Mouse (Mus musculus): ENCODE measurements around the gene Fgl2. TPM values are rescaled to one million over a fixed set of nuclear protein-coding genes. Genes with fewer than 3 reads are reported as not detected.
"Not testable (repeated sequence)": the region's sequence is repeated elsewhere in the genome, so short reads cannot be mapped to it uniquely, and the experiment has no call there.

Fgl2 gene
- 0.59 and 1.1 TPM in 2 replicates for polyA plus RNA-seq (2012; rRNA removed)

DNA sequence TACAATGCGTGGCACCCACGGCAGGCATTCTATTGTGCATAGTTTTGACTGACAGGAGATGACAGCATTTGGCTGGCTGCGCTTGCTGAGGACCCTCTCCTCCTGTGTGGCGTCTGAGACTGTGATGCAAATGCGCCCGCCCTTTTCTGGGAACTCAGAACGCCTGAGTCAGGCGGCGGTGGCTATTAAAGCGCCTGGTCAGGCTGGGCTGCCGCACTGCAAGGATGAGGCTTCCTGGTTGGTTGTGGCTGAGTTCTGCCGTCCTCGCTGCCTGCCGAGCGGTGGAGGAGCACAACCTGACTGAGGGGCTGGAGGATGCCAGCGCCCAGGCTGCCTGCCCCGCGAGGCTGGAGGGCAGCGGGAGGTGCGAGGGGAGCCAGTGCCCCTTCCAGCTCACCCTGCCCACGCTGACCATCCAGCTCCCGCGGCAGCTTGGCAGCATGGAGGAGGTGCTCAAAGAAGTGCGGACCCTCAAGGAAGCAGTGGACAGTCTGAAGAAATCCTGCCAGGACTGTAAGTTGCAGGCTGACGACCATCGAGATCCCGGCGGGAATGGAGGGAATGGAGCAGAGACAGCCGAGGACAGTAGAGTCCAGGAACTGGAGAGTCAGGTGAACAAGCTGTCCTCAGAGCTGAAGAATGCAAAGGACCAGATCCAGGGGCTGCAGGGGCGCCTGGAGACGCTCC is at the start of gene Fgl2:
Gene Fgl2, plus strand, starts transcription at position 150 of the 687 bp plus-strand sequence.
- no peaks in the 10 kb centered on the region for H3K4me1 ChIP-seq (ENCODE audit: control insufficient read depth, insufficient read depth, low read length)
- TF ChIP-seq POLR2A (IDR thresholded peaks at IDR 0.05; ENCODE audit: borderline replicate concordance, insufficient read depth, low read length) (no peak), CTCF (IDR thresholded peaks at IDR 0.05; ENCODE audit: borderline replicate concordance, insufficient read depth, low read depth, low read length) (no peak)
- peak within 1 kb of the TSS; percentile 14 for H3K4me3 ChIP-seq (replicated peaks; ENCODE audit: insufficient read depth, low read depth, low read length)
- DNase-seq: peak; percentile 23 to 30
- H3K27me3 ChIP-seq (ENCODE audit: control insufficient read depth, insufficient read depth, low read length): no peaks in the 10 kb centered on the region
- no peak within 1 kb of the TSS for H3K27ac ChIP-seq (ENCODE audit: insufficient read depth, low read length)
- WGBS: 2% methylated on average over 31 of the region's 31 CpGs

DNA sequence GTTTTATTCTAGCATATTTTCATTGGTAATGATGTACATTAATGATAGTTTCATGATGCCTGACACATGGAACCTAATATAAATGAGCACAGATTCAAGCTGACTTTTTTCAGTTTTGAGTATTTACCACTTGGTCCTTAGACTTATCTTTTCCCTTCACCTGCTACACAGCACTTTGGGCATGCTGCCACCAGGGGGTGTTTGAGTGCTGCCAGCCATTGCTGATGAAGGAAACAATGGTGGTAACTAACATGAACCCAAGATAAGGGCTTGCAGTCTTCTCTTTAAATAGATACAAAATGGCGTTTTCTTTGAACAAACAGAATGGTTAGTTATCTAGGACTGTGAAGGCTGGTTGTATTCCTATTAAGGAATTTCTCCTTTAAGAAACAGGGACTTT is 45.9 kb upstream of the Fgl2 start:
- WGBS: 58% methylated on average over 1 of the region's 1 CpGs
- DNase-seq: no peak
- TF ChIP-seq CTCF (IDR thresholded peaks at IDR 0.05; ENCODE audit: borderline replicate concordance, insufficient read depth, low read depth, low read length): no peak
- Histone ChIP-seq H3K4me1 (ENCODE audit: control insufficient read depth, insufficient read depth, low read length) (no peaks in the 10 kb centered on the region; the same call in 1 of the 2 replicates), H3K4me3 (replicated peaks; ENCODE audit: insufficient read depth, low read depth, low read length) (no peak overlapping the region), H3K27me3 (ENCODE audit: control insufficient read depth, insufficient read depth, low read length) (no peaks in the 10 kb centered on the region), H3K27ac (ENCODE audit: insufficient read depth, low read length) (no peak overlapping the region)

DNA sequence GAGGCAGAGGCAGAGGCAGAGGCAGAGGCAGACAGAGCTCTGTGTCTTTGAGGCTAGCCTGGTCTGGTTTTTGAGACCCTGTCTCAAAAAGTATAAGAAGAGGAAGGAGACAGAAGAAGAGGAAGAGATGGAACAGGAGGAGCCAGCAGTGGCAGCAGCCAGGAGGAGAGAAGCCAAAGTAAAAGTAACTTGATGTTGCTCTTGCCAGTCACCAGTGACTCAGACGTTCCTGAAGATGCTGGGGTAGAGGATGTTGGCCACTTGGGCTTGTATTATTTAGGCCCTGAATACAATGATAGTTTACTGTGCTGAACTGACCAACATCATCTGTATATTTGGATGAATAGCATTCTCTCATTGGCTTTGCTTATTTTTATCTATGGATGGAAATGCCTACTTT is 43.9 kb upstream of the Fgl2 start:
- 75% methylated on average over 1 of the region's 1 CpGs for WGBS

DNA sequence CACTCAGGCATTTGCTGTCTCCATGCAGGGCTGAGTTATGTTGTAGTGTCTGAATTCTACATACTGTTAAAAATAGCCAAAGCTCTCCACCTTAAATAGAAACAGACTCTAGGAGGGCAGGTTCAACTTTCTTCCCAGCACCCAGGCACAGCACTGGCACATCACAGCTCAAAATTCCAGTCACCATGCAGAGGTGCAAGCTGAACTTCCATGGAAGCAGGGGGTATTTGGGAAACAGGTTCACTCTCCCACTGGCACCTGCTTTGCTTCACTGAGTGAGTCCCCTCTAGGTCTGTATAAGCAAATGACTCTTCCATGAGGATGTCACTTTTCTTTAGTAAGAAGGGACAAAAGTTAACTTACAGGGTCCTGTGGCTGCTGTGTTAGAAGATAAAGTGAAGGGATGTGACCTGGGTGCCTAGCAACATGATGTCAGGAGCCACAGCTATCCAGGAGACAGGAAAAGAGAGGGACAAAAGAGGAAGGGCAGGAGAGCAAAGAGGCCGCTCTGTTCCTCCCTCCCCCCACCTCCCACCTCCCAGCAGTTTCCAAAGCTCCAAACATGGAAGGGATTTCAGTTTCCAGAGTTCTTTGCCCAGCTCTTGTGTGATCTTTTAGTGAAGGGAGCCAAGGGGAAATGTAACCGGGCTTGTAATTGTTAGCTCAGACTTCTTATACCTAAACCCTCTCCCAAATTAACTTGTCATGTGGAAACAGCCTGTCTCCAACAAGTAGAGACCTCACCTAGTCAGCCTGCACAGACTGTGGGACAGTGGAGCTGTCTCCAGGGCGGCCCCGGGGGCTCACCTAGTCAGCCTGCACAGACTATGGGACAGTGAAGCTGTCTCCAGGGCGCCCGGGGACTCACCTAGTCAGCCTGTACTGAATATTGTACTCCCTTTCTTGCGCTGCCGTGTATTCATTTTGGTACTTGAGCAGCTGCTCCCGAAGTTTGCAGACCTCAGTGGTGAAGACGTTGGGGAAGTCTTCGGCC is 42.5 kb upstream of the Fgl2 start:
- Histone ChIP-seq H3K4me1 (ENCODE audit: control insufficient read depth, insufficient read depth, low read length) (no peaks in the 10 kb centered on the region; the same call in 1 of the 2 replicates), H3K27me3 (ENCODE audit: control insufficient read depth, insufficient read depth, low read length) (no peaks in the 10 kb centered on the region), H3K4me3 (replicated peaks; ENCODE audit: insufficient read depth, low read depth, low read length) (no peak overlapping the region), H3K27ac (ENCODE audit: insufficient read depth, low read length) (no peak overlapping the region)
- TF ChIP-seq CTCF (IDR thresholded peaks at IDR 0.05; ENCODE audit: borderline replicate concordance, insufficient read depth, low read depth, low read length): no peak
- no peak for TF ChIP-seq POLR2A (IDR thresholded peaks at IDR 0.05; ENCODE audit: borderline replicate concordance, insufficient read depth, low read length)
- WGBS: 39% methylated on average over 11 of the region's 11 CpGs
- DNase-seq: no peak

More for the DNA sequence above, 43.9 kb upstream of the Fgl2 start:
- Histone ChIP-seq H3K4me3 (replicated peaks; ENCODE audit: insufficient read depth, low read depth, low read length) (no peak overlapping the region), H3K27ac (ENCODE audit: insufficient read depth, low read length) (no peak overlapping the region), H3K4me1 (ENCODE audit: control insufficient read depth, insufficient read depth, low read length) (no peaks in the 10 kb centered on the region; the same call in 1 of the 2 replicates), H3K27me3 (ENCODE audit: control insufficient read depth, insufficient read depth, low read length) (no peaks in the 10 kb centered on the region)
- no peak for TF ChIP-seq POLR2A (IDR thresholded peaks at IDR 0.05; ENCODE audit: borderline replicate concordance, insufficient read depth, low read length)
- TF ChIP-seq CTCF (IDR thresholded peaks at IDR 0.05; ENCODE audit: borderline replicate concordance, insufficient read depth, low read depth, low read length): no peak
- no peak for DNase-seq

DNA sequence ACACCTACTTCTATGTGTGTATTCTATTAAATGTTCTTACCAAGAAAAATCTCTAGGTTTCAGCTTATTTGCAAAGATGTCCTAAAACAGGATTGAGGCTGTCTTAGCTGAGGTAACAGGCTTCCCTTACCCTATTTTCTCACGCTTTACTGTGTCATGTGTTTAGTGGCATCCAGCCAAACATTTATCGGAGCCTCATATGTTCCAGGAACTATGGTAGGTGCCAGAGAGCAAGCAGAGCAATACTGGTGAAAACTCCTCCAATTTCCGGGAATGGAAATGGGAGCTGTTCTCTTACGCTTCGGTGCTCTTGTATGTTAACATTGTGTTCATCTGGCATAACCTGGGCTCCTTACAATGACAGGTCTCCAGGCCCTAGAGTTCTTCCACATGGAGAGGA is 40.8 kb upstream of the Fgl2 start:
- Histone ChIP-seq H3K4me3 (replicated peaks; ENCODE audit: insufficient read depth, low read depth, low read length) (no peak overlapping the region), H3K4me1 (ENCODE audit: control insufficient read depth, insufficient read depth, low read length) (no peaks in the 10 kb centered on the region; the same call in 1 of the 2 replicates), H3K27ac (ENCODE audit: insufficient read depth, low read length) (no peak overlapping the region), H3K27me3 (ENCODE audit: control insufficient read depth, insufficient read depth, low read length) (no peaks in the 10 kb centered on the region)
- no peak for DNase-seq
- 32% methylated on average over 5 of the region's 5 CpGs for WGBS
- TF ChIP-seq POLR2A (IDR thresholded peaks at IDR 0.05; ENCODE audit: borderline replicate concordance, insufficient read depth, low read length) (no peak), CTCF (IDR thresholded peaks at IDR 0.05; ENCODE audit: borderline replicate concordance, insufficient read depth, low read depth, low read length) (no peak)

DNA sequence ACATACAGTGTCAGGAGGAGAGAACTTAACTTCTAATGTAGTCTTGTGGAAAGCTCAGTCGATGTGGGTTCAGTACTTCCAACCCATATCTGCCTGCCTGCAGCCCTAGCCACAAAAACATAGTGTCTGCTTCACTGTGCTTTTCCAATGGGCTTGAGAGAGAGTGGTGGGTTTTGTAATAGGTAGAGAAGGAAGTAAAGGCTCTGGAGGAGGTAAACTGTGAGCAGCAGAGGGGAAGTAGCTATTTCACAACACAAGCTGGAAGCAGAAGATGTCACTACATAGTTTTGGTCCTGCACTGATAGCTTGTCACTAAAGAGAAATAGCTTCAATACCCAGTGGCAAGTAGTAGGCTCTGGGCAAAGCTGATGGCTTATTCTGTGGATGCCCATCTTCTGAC is 40.3 kb upstream of the Fgl2 start:
- H3K4me3 ChIP-seq (replicated peaks; ENCODE audit: insufficient read depth, low read depth, low read length): no peak overlapping the region
- H3K27me3 ChIP-seq (ENCODE audit: control insufficient read depth, insufficient read depth, low read length): no peaks in the 10 kb centered on the region
- DNase-seq: no peak
- H3K4me1 ChIP-seq (ENCODE audit: control insufficient read depth, insufficient read depth, low read length): no peaks in the 10 kb centered on the region; the same call in 1 of the 2 replicates
- no peak overlapping the region for H3K27ac ChIP-seq (ENCODE audit: insufficient read depth, low read length)
- WGBS: 84% methylated on average over 1 of the region's 1 CpGs
- no peak for TF ChIP-seq POLR2A (IDR thresholded peaks at IDR 0.05; ENCODE audit: borderline replicate concordance, insufficient read depth, low read length)
- no peak for TF ChIP-seq CTCF (IDR thresholded peaks at IDR 0.05; ENCODE audit: borderline replicate concordance, insufficient read depth, low read depth, low read length)

DNA sequence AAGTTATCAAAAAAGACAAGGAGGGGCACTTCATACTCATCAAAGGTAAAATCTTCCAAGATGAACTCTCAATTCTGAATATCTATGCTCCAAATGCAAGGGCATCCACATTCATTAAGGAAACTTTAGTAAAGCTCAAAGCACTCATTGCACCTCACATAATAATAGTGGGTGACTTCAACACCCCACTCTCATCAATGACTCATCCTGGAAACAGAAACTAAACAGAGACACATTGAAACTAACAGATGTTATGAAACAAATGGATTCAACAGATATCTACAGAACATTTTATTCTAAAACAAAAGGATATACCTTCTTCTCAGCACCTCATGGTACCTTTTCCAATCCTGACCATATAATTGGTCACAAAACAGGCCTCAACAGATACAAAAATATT is 30.2 kb upstream of the Fgl2 start:
- H3K27ac ChIP-seq (ENCODE audit: insufficient read depth, low read length); DNase-seq; H3K4me3 ChIP-seq (replicated peaks; ENCODE audit: insufficient read depth, low read depth, low read length); H3K4me1 ChIP-seq (ENCODE audit: control insufficient read depth, insufficient read depth, low read length); H3K27me3 ChIP-seq (ENCODE audit: control insufficient read depth, insufficient read depth, low read length): not testable (repeated sequence)

DNA sequence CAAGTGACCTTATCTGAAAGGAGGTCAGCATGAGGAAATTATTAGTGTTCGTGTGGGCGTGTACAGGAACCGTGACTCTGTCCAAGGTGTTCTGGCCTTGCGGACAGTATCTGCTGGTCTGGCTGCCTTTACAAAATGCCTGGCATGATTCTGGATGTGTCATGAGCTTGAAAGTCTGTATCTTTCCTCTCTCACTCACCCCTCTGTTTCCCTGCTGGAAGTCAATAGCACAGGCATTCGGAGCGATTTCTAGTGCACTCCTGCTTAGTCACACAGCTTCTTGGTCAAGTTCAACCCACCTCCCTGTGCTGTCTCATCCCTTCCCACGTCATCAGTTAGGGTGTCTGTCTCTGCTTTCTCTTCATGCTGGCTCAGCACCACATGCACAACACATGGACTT is 24.1 kb upstream of the Fgl2 start:
- Histone ChIP-seq H3K4me1 (ENCODE audit: control insufficient read depth, insufficient read depth, low read length) (no peaks in the 10 kb centered on the region), H3K27me3 (ENCODE audit: control insufficient read depth, insufficient read depth, low read length) (no peaks in the 10 kb centered on the region), H3K4me3 (replicated peaks; ENCODE audit: insufficient read depth, low read depth, low read length) (no peak overlapping the region), H3K27ac (ENCODE audit: insufficient read depth, low read length) (no peak overlapping the region)
- WGBS: 87% methylated on average over 7 of the region's 7 CpGs
- no peak for DNase-seq
- no peak for TF ChIP-seq POLR2A (IDR thresholded peaks at IDR 0.05; ENCODE audit: borderline replicate concordance, insufficient read depth, low read length)
- no peak for TF ChIP-seq CTCF (IDR thresholded peaks at IDR 0.05; ENCODE audit: borderline replicate concordance, insufficient read depth, low read depth, low read length)

Measured in cerebellum, adult 2 months (tissue).